Mouse (Mus musculus): ENCODE measurements around the gene Rps15.

Gene Rps15

GRCm38 (mm10) chr10:80288657-80289056, 3.6 kb upstream of the Rps15 start:
- DNase-seq (ENCODE audit: low spot score in 2 of 2) = no peak

DNA sequence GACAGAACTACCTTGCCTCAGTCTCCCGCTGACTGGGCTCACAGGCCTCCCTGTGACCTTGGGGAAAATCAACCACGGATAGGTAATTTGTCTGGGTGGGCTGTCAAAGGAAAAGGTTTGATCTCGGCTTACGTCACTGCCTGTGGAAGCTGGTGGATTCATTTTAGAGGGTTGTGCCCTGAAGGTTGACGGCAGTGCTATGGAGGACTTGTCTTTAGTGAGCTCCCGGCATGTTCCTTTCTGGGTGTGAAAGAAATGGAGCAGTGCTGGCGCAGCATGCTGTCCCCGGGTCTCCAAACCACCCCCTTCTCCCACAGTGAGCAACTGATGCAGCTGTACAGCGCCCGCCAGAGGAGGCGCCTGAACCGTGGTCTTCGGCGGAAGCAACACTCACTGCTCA, 1.1 kb downstream of the Rps15 start:
- no peak for DNase-seq (ENCODE audit: low spot score in 2 of 2)

DNA sequence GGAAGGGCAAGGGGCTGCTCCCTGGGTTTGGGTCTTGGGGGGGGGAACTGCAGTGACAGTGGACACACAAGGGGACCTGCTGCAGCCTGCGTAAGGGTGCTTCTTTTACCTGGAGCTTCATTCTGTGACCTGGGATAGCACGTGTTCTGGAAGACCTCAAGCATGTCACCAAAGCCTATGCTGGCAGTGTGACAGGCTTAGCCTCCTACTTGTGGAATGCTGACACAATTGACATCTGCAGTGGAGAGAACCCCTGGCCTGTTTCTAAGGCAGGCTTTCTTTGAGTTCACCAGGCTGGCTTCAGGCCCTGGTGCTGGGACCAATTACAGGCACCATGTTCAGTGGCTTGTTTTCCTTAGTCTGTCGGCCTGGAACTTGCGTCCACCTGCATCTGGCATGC, 2.1 kb downstream of the Rps15 start:
- no peak for DNase-seq (ENCODE audit: low spot score in 2 of 2)

DNA sequence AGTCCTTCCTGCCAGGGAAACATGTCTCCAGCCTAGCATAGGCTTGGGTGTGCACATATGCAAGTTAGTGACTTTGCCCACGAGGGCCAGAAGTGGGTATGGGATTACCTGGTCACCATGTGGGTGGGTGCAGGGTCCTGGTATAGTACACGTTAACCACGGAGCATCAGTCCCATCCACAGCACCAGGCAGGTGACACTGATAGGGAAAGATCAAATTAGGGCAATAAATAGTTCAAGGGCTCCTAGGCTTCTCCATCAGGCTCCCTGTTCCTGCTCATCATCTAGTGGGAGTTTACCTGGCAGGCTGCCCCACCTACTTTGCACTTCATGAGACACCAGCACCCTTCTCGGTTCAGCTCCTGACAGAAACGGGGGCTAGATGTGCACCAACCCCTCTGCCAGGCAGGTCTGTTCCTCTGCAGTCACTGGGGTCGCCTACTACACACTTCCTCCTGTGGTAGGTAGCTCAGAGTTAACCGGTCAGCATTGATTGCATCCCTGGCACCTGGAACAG, 2.6 kb downstream of the Rps15 start:
- DNase-seq (ENCODE audit: low spot score in 2 of 2) = no peak

GRCm38 (mm10) chr10:80295618-80296425, 3.6 kb downstream of the Rps15 start, which contains the start of gene Apc2:
TSS of gene Apc2 (plus strand) at chr10:80295977.
- DNase-seq (ENCODE audit: low spot score in 2 of 2) = peak; percentile 85 to 89

- no peak for DNase-seq (ENCODE audit: low spot score in 2 of 2)
Observed at GRCm38 (mm10) chr10:80296824-80297223, 4.6 kb downstream of the Rps15 start.

GRCm38 (mm10) chr10:80297526-80298133, 5.4 kb downstream of the Rps15 start:
- DNase-seq (ENCODE audit: low spot score in 2 of 2) = no peak

- peak; percentile 92 to 93 for DNase-seq (ENCODE audit: low spot score in 2 of 2)
Observed at GRCm38 (mm10) chr10:80298571-80299281, 6.5 kb downstream of the Rps15 start.

GRCm38 (mm10) chr10:80299301-80299700, 7.0 kb downstream of the Rps15 start:
- no peak for DNase-seq (ENCODE audit: low spot score in 2 of 2)

DNA sequence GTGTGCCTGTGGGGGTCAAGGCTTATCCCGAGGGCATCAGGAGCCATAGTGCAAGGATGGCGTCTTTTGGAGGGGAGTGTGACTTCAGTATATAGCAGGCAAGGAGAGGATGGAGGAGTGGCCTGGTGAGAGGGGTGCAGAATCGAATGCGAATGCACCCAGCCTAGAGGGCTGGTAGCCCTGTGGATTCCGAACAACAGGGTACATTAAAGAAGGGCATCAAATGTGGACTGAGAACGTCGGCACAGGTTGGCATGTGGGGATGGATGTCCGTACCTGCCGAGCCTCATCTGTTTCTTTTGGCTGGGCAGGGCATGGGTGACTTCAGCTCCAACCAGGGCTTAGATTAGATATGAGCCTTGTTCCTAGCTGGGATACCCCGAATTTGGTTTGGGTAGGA, 7.6 kb downstream of the Rps15 start:
- DNase-seq (ENCODE audit: low spot score in 2 of 2) = no peak

GRCm38 (mm10) chr10:80300672-80301181, 8.5 kb downstream of the Rps15 start:
- DNase-seq (ENCODE audit: low spot score in 2 of 2) = no peak

DNA sequence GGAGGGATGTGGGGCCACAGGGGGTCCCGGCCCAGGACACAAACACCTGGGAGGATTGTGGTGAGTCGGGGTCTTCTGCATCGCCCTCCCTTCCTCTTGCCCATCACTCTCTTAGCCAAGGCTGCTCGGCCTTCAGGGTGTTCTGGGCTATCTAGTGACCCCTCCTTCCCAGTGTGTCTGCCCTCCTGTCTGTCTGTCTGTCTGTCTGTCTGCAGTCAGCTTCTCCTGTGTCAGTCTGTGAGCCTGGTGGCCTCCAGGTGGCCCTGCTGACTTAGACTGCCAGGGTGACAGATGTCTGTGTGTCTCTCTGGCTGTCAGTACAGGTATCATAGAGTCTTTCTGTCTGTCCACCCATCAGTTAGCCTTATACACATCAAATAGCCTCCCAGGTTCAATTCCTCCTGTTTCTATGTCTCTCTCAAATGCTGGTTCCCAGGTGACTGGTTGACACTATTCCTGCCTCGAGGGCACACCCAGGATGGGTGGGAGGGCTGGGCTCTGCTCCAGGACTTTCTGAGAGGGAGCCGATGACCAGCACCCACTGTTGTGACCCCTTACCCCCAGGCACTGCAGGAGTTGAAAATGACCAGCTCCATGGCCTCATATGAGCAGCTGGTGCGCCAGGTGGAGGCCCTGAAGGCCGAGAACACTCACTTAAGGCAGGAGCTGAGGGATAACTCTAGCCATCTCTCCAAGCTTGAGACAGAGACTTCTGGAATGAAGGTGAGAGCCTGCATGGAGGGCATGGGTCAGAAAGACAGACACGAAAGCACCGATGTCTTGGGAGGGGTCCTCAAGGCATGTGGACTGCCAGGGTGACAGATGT, 9.2 kb downstream of the Rps15 start:
- DNase-seq (ENCODE audit: low spot score in 2 of 2) = no peak

GRCm38 (mm10) chr10:80302082-80302355, 9.8 kb downstream of the Rps15 start:
- DNase-seq (ENCODE audit: low spot score in 2 of 2) = no peak

- DNase-seq (ENCODE audit: low spot score in 2 of 2) = peak in 1 of 2 experiments; percentile 59
Observed at GRCm38 (mm10) chr10:80302471-80302881, 10.2 kb downstream of the Rps15 start.

- no peak for DNase-seq (ENCODE audit: low spot score in 2 of 2)
Observed at GRCm38 (mm10) chr10:80304458-80304857, 12.2 kb downstream of the Rps15 start.

GRCm38 (mm10) chr10:80304862-80305261, 12.6 kb downstream of the Rps15 start:
- DNase-seq (ENCODE audit: low spot score in 2 of 2) = no peak

DNA sequence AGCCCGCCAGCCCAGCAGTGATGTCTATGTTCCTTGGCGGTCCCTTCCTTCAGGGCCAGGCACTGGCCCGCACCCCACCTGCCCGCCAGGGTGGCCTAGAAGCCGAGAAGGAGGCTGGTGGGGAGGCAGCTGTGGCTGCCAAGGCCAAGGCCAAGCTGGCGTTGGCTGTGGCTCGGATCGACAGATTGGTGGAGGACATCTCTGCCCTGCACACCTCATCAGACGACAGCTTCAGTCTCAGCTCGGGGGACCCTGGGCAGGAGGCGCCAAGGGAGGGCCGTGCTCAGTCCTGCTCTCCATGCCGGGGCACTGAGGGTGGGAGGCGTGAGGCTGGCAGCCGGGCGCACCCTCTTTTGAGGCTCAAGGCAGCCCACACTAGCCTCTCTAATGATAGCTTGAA, 19.3 kb downstream of the Rps15 start:
- DNase-seq (ENCODE audit: low spot score in 2 of 2) = no peak

- DNase-seq (ENCODE audit: low spot score in 2 of 2) = no peak
Observed at GRCm38 (mm10) chr10:80312586-80313504, 20.6 kb downstream of the Rps15 start.

GRCm38 (mm10) chr10:80313627-80314201, 21.5 kb downstream of the Rps15 start:
- no peak for DNase-seq (ENCODE audit: low spot score in 2 of 2)

GRCm38 (mm10) chr10:80314494-80315001, 22.3 kb downstream of the Rps15 start:
- no peak for DNase-seq (ENCODE audit: low spot score in 2 of 2)

All from frontal cortex, postnatal 36 days (tissue).